Mouse (Mus musculus) ZHBTc4 (cell line): ENCODE measurements around the gene Vps39.

ENCODE experiments used
- DNase-seq: peaks from one replicate; pipeline ENCODE4 v3.0.0-alpha.2; 2011; ENCODE audit warnings: low read depth, low spot score

Vps39 gene

DNA sequence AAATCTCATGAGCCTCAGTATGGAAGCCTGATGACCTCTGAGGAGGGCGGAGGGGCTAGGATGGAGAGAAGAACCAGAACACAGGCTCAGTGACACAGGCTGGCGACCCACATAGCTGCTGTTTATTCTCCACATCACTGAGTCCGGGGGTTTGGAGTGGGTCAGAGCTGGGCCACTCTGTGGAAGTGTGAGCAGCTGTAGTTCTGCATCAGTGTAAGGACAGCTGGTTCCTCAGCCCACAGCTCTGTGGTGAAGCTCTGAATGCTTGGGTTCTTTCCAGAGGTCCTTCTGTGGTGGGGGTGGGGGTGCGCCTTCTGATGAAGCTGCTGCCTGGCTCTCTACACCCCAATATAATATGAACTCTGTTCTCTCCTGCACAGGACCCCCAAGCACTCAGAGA, 53.1 kb downstream of the Vps39 start:
- DNase-seq: no peak

DNA sequence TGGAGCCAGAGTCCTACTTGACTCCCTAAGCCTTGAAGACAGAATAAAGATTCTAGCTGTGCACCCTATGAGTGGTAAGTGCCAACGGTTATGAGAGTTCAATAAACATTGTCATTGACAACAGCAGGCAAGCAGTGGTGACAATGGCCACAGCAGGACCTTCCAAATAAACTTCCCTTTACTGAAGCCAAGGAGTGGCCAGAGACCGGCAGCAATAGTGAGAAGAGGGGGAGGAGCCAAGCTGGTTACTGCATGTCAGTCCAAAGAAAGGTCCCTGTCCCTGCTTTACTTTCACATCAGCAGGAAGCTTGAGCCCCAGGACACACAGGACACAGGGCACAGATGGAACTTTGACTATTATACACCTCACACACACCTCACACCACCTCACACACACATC, 56.8 kb downstream of the Vps39 start:
- DNase-seq: no peak

DNA sequence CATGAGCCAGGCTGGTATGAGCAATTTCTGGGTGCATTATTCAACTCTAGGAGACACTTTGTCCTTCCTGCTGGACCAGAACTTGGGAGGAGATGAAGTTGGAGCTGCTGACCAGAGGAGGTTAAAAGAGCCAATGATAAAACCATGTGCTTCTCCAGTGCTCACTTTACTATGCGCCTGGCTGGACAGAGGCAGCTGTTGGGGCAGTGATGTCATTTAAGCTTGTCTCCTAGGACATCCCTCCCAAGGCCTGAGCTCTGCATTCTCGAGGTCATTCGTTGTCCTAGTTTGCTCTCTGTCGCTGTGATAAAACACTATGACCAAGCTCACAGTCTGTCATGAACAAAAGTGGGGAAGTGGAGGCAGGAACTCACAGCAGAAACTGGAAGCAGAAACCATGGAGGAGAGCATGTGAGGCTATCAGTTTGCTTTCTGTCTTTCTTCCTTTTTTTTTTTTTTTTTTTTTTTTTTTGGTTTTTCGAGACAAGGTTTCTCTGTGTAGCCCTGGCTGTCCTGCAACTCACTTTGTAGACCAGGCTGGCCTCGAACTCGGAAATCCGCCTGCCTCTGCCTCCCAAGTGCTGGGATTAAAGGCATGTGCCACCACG, 61.4 kb downstream of the Vps39 start:
- DNase-seq: no peak

DNA sequence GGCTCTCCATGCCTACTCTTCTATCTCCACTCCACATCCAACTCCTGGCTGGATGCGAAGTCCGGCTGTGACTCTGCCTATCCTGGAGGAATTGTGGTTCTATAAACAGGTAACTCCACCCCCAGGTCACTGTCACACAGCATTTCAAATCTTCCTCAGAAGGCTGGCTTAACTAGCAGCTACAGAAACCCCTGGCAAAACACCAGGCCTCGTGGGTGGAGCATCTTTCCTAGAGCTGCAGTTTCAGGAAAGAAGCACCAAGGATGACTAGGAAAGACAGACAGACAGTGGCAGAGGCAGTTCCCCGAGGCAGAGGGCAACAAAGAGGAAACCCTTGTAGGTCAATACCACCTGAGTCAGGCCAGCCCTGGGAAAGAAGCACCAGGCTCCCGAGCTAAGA, 63.9 kb downstream of the Vps39 start, which contains the start of gene Pla2g4d:
Gene Pla2g4d, minus strand, starts transcription at position 203 of the 400 bp plus-strand sequence.
- DNase-seq: no peak

DNA sequence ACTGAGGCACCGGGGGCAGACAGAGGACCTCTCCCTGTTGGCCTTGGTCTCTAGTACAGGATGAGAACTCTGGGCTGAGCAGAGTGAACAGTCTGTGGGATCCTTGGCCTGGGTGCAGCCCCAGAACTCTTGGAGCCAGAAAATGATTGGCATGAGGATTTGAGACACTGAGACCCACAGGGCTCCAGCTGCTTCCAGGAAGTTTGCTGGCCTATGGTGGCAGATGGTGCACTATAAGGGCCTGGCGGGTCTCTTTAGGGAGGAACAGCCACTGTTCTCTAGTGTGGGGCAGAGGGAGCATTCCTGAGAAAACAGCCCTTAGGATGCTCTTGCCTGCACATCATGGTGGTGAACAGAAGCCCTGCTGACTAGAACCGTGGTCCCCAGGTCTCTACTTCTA, 64.5 kb downstream of the Vps39 start:
- DNase-seq: no peak

DNA sequence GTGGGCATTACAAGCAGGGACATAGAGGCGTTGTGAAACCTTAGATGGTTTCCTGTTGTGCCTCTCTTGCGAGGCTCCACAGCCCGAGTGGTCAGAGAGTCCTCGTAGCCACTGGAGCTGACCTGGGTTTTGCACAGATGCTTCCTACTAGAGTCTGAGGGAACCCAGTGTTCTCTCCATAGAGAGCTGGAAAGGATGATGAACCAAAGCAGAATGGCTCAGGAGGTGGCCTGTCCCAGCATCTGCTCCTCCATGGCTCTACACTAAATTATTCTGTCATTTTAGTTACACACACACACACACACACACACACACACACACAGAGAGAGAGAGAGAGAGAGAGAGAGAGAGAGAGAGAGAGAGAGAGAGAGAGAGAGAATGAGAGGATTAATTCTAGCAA, 67.3 kb downstream of the Vps39 start:
- no peak for DNase-seq

DNA sequence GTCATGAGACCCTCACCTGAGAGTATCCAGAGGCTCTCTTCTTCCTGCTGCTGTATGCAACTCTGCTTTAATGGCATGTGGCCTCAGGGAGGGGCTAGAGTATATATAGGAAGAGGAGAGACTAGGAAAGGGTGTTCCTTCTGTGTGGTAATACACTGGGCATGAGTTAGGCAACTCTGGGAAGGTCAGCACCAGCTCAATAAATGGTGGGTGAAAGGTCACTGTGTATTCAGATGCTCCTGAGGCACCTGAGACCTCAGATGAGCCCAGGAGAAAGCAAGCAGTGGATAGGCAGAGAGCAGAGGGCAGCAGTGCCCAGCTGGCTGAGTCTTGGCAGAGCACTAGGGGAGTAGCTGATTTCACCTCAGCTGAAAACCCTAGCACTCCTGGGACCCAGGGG, 68.2 kb downstream of the Vps39 start:
- no peak for DNase-seq

DNA sequence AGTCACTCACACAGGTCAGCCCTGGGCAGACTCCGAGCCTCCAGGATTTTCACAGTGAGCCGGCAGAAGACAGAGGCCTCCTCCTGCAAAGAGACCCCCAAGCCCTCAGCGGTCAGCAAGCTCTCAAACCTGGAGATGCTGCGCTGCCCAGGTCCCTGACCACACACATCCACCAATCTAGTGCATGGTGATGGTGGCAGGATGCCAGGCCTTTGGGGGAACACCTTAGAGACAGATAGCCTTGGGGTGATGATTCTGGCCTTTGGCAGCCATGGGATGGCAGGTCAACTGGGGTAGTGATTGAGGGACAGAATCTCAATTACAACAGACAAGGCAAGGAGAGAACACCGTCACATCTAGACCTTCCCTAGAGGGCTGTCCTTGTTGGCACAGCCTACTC, 68.8 kb downstream of the Vps39 start:
- DNase-seq: no peak

DNA sequence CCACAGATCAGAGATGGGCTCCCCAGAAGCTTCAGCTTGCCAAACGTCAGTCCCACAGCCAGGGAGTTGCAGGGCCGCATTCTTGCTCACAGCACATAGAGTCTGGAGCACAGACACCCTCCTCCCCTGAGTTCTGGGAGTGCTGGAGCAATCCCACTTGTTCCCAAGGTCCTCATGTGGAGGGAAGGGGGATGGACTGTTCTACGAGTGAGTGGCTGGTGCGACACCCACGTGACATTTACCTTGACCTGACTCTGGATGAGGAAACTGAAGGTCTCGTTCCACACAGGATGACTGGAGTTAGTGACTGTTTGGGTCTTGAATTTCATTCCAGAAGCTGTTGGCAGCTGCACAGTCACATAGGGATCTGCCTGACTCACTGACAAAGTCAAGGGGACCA, 69.4 kb downstream of the Vps39 start:
- no peak for DNase-seq

DNA sequence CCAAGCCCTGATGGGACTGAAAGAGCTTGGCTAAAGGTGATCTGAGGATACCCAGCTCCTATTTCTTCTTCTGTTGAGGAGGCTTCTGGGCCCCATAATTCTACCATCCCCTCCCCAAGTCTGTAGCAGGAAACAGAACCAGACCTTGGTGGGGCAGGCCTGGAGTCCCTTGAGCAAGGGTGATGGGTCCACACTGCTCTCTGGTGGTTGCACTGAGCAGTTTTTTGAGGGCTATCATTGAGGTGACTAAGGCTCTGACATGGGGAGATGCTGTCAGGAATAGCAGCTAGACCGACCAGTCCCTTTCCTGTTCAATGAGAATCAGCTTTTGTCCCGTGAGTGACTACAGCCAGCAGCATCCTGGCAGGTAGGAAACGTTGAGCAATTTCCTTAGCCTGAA, 71.7 kb downstream of the Vps39 start:
- peak; percentile 32 for DNase-seq

DNA sequence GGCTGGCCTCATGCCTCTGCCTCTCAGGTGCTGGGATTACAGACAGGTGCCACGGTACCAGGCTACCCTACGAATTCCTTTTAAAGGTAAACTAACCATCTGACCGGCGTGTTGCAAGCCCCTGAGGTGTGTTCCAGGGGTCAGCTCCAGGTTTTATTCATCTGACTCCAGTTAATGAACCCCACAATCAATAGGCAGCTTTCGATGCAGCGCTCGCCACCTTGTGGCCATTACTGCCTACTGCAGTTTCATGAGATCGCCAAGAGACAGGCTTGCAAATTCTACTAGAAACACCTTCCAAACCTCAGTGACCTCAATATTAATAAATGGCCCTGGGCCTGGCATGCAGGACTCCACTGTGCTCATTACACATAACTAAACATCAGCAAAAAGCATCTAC, 73.0 kb downstream of the Vps39 start:
- peak; percentile 71 for DNase-seq

DNA sequence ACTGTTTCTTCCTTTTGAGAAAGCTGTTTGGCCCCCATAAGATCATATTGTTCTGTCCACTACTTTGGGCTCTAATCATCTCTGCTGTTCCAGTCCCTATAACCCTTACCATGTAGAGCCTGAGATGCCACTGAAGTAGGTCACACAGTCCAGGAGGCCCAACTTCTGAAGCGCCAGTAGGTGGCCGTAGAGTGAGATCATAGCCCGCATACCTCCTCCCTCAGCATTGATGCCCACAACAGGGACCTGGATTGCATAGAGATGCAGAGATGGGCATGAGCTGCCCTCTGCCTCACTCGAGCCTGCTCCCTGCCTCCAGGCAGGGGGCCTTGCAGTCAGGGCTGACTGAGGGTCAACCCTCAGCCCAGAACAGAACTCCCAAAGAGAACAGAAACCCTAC, 76.0 kb downstream of the Vps39 start:
- no peak for DNase-seq

DNA sequence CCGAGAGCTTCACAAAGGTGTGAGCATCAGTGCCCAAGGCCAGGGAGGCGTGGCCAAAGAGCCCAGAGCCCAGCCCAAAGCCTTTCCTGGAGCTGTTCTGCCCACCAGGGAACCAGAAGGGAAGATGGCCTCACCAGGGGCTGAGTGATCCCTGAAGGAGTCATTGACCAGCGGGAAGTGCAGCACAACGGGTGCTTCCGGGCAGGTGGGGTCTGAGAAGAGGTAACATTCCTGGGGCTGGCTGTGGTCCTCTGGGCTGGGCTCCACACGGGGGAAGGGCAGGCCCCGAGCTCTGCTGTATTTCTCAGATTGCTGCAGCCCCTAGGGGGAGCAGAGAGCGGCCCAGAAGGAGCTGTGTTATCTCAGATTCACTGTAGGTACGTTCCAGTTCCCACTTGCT, 84.3 kb downstream of the Vps39 start:
- peak; percentile 85 for DNase-seq
